Mouse (Mus musculus): ENCODE results near the gene Frmd4b.

DNA sequence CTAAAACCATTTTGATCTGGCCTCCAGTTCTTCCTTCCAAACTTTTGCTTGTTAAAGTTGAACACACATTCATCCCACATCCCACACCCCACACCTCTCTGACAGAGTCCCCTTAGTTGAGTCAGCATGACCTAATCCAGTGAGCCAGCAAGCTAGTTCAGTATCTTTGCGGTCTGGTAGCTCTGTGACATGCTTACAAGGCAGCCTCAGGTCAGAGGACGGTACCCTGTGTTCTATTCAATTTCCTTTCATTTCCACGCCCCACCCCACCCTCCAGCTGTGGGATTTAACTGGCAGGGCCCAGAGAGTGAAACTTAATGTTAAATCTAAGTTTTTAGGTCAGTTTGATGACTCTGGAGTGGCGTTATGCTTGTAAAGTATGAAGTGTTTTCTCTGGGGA is 170.3 kb downstream of the Frmd4b start:
- TF ChIP-seq CTCF (IDR thresholded peaks at IDR 0.05; ENCODE audit: borderline replicate concordance, insufficient read depth, low read depth, low read length) = no peak
- no peak for TF ChIP-seq POLR2A (IDR thresholded peaks at IDR 0.05; ENCODE audit: borderline replicate concordance, insufficient read depth, low read length)

Measured in cerebellum, adult 2 months (tissue).